Mouse (Mus musculus) cerebellum, adult 2 months (tissue): Measurements from ENCODE around the gene Nhlrc2.
"Not testable (repeated sequence)": the region's sequence is repeated elsewhere in the genome, so short reads cannot be mapped to it uniquely, and the experiment has no call there.

ENCODE experiments used
- CTCF ChIP-seq: fragments of 200-500 bp; IDR thresholded peaks from 2 replicates; pipeline ENCODE4 v1.5.1; 2011; ENCODE audit warnings: low read depth, mild to moderate bottlenecking, control low read depth, low read length, moderate library complexity, borderline replicate concordance; ENCODE audit not compliant: insufficient read depth
- POLR2A ChIP-seq: fragments of 200-500 bp; IDR thresholded peaks from 2 replicates; pipeline ENCODE4 v1.6.1; 2011; ENCODE audit warnings: low read length, control low read depth, borderline replicate concordance; ENCODE audit not compliant: insufficient read depth

GRCm38 (mm10) chr19:56519408-56519807 is 28.7 kb upstream of the Nhlrc2 start:
- TF ChIP-seq POLR2A, CTCF: not testable (repeated sequence)
